Mouse (Mus musculus) embryonic fibroblast, embryonic 13.5 days (primary cell): Measurements from ENCODE around the gene Rin2. TPM values are rescaled to one million over a fixed set of nuclear protein-coding genes. Genes with fewer than 3 reads are reported as not detected.

Experiments
- H3K27ac ChIP-seq: 2 replicates; pipeline ENCODE4 v1.5.1; 2012; ENCODE audit warnings: low read length, control low read depth, inconsistent platforms; ENCODE audit not compliant: insufficient read depth
- H3K4me1 ChIP-seq: 2 replicates; pipeline ENCODE4 v1.6.1; 2011; ENCODE audit warnings: low read length; ENCODE audit not compliant: control insufficient read depth, insufficient read depth
- H3K4me3 ChIP-seq: 2 replicates; pipeline ENCODE4 v1.5.1; 2011; ENCODE audit warnings: mild to moderate bottlenecking, control low read depth, low read length; ENCODE audit not compliant: insufficient read depth
- CTCF ChIP-seq: IDR thresholded peaks from 2 replicates; pipeline ENCODE4 v1.5.1; 2011; ENCODE audit warnings: mild to moderate bottlenecking, control low read depth, low read length, moderate library complexity, borderline replicate concordance; ENCODE audit not compliant: insufficient read depth
- POLR2A ChIP-seq: IDR thresholded peaks from 2 replicates; pipeline ENCODE4 v1.6.1; 2011; ENCODE audit warnings: low read depth, mild to moderate bottlenecking, control low read depth, low read length, moderate library complexity
- polyA plus RNA-seq: library from polyadenylated mRNA; stranded (reverse); fragments of >200 nt; gene quantifications from 2 replicates; pipeline ENCODE4 v1.2.4, GENCODE M21; 2011; ENCODE audit warnings: low read depth; ENCODE audit not compliant: missing spikeins, insufficient read length

The Rin2 gene
- polyA plus RNA-seq, result 19.5 and 30.5 TPM in 2 replicates

DNA sequence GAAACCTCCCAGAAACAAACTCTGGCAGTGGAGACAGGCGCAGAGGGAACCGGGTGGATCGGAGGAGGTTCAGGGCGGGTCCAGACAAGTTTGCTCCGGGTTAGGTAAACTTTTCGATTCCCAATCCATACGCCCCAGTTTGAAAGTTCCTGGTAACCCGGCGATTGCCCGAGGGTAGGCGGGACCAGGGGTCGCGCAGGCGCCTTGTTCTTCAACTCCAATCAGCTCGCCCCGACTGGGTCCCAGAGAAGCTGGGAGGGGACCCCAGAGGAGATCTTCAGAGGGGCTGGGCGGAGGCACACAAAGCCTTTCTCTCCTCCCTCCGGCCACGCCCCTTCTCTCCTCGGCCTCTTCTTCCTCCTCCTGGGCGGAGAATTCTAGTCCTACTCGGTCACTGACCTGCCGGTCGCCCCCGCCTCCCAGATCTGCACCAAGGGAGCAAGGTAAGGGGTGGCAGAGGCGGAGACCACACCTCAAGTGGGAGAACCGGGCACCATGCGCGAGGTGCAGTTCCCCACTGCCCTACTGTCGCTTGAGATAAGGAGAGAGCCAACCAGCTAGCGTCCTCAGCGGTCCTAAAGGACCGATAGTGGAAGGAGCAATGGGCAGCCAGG is at the start of gene Rin2:
TSS of gene Rin2 (plus strand) at position 74 of the 614 bp plus-strand sequence.
- H3K27ac ChIP-seq, result peak within 1 kb of the TSS; percentile 12; the same call in 1 of the 2 replicates
- H3K4me3 ChIP-seq, result peak within 1 kb of the TSS; percentile 76
- TF ChIP-seq POLR2A, result peak; percentile 10; the same call in 1 of the 2 replicates
- no peak for TF ChIP-seq CTCF
- H3K4me1 ChIP-seq, result peaks cover 8% of the 10 kb centered on the region; the same call in 1 of the 2 replicates

DNA sequence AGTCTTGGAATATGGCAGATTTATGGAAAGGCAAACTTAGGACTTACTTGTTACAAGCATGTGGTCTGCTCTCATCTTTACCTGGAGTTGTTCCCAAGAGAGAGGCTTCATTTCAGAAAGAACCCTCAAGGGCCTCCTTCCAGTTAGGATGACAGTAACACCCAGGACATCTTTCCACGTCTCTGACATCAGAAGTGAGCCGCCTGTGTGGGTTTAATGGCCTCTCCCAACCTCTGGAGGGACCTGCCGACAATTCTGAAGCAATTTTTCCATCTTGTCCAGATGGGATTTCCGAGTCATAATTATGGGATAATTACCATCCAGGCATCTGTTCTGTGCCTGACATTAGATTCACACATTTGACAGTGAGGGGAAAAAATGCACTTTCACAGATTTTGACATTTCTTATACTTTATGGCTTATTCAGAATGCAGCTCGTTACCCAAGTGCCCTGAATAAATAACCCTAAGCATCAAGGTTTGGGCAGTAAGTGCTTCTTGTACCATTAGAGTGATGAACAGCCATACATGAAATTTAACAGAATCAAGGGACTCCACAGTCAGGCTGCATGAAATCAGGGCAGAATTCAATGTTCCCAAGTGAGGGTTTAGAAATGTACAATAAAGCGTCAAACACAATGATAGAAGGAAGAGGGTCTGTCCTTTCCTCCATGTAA is 43.8 kb upstream of the Rin2 start:
- no peak for TF ChIP-seq POLR2A
- no peak for TF ChIP-seq CTCF
- Histone ChIP-seq H3K4me1 (no peaks in the 10 kb centered on the region), H3K27ac (no peak overlapping the region), H3K4me3 (no peak overlapping the region)

DNA sequence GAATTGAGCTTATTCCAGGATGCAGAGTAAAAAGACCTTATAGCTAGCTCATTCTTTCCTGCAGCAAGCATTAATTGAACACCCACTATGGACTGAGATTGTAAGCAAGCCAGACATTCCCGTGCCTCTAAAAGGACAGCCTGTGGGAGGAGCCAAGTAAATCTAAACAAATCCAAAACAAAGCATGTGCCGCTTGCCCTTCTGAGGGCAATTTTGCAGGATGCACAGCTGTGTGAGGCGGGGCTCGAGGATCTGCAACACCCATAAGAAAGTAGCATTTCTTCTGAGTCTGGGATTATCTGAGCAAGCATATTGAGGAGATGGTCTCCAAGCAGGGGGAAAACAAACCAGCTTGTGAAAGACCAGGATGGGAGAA is 43.2 kb upstream of the Rin2 start:
- Histone ChIP-seq H3K4me3 (no peak overlapping the region), H3K27ac (no peak overlapping the region), H3K4me1 (no peaks in the 10 kb centered on the region)
- no peak for TF ChIP-seq POLR2A
- TF ChIP-seq CTCF, result no peak

DNA sequence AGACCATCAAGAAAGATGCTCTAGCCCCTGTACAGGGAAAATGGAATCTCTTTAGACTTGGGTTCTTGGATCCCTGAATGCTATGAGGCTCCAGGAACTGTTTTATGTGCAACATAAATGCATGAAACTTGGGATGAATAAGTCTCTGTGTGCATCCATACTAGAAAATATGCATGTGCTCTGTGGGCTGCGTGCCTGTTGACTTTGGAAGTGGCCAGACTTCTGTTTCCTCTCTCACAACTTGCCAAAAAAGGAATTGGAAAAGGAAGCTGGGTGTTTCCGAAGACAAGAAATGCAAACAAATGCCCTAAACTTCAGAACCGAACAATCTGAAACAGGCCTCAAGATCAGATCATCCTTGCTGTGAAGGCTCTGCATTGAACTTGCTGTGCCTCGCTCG is 41.2 kb upstream of the Rin2 start:
- no peaks in the 10 kb centered on the region for H3K4me1 ChIP-seq
- no peak overlapping the region for H3K27ac ChIP-seq
- TF ChIP-seq POLR2A (no peak), CTCF (no peak)

DNA sequence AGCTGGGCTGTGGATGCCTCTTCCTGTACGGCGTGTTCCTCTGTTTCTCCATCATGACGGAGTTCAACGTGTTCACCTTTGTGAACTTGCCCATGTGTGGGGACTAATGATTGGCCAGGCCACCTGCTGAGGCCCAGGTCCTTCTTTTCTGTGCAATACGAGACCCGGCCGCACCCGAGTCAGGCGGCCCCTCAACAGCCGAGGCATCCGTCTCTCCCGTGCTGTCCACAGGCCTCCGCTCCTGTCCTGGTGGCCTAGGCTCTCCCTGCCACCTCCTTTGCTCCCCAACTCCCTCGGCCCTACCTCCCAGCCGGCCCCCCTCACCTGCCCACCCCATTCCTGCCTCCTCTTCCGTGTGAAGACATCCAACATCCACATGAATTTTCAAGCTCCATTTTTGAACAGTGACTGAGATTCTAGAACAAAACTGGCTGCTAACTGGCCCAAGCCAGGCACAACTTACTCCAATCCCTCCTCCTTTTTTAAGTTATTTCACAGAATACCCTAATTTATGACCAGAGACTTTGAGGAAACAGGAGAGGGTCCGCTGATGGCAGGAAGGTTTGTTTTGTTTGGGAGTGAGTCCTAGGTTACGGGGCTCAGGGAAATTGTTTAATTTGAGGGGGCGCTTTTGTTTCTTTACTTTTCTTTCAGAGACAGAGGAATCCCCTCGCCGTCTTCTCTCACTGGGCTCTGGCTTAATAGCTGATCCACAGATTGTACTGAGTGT is 34.6 kb upstream of the Rin2 start:
- TF ChIP-seq POLR2A (no peak), CTCF (no peak)

More for the DNA sequence above, 41.2 kb upstream of the Rin2 start:
- H3K4me3 ChIP-seq, result no peak overlapping the region

DNA sequence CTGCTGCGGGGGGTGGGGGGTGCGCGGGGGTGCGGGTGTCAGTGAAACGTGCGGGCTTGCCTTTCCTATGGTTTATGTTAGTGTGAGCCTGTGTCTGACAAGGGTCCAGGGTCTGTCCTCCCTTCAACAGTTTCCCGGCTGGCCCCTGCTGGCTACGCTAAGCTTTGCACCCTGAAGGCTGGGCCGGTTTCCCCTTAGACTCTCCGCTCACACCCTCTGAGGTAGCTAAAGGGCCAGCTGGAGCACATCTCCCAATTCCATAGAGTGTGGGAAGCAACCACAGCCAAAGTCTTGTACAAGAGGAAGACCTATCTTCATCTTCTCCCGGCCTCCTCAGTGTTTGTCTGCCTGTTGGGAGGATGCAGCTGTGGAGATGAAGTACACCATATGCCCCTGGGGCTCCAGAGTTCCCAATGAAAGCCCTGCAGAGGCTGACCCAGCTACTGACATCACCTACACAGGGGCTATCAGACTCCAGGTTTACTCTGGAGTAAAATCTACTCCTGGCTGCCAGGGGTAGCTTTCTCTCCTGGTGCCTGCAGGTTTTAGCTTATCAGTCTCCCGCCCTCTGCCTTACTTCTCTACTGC is 19.5 kb upstream of the Rin2 start:
- TF ChIP-seq CTCF, result no peak
- TF ChIP-seq POLR2A, result no peak
- no peak overlapping the region for H3K27ac ChIP-seq
- H3K4me1 ChIP-seq, result no peaks in the 10 kb centered on the region; the same call in 1 of the 2 replicates
- no peak overlapping the region for H3K4me3 ChIP-seq

More for the DNA sequence above, 34.6 kb upstream of the Rin2 start:
- no peak overlapping the region for H3K4me3 ChIP-seq
- no peaks in the 10 kb centered on the region for H3K4me1 ChIP-seq
- H3K27ac ChIP-seq, result no peak overlapping the region

DNA sequence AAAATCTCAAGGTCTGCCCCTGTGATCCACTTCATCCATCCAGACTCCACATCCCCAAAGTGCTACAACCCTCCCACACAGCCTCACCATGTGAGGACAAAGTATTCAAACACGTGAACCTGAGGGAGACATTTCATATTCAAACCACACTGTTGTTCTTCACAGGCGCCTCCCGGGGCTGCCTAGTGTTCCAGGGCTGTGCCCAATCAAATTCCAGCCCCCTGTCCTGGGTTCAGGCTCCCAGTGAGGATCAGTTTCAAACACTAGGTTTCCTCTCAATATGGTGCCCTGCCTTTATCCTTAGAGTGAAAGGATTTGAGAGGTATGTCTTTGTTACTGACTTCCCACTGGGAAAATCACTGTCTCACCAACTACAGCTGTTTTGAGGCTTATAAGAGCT is 18.9 kb upstream of the Rin2 start:
- Histone ChIP-seq H3K27ac (peak overlapping the region; percentile 15; the same call in 1 of the 2 replicates), H3K4me1 (no peaks in the 10 kb centered on the region; the same call in 1 of the 2 replicates), H3K4me3 (no peak overlapping the region)
- TF ChIP-seq CTCF, result no peak
- TF ChIP-seq POLR2A, result no peak

DNA sequence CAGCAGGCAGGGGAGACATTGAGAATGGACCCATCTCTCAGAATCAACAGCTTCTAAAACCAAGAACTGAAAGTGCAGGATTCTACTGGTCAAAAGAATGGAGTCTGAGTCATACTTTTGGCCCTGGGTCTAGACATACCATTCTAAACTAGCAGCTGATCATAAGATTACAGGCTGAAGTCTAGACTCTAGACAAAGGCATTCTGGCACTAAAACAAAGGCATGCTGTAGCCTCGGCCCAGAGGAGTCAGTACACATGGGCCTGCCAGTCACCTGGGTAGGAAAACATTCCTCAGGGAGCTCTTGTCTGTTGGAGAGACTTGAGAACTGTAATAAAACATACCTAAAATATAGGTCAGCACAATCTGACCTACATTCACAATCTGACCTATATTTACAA is 18.3 kb upstream of the Rin2 start:
- Histone ChIP-seq H3K4me1 (no peaks in the 10 kb centered on the region; the same call in 1 of the 2 replicates), H3K27ac (0 out of 2 replicates have a peak overlapping the region, but pooled peaks have one; percentile 26), H3K4me3 (no peak overlapping the region)
- no peak for TF ChIP-seq CTCF
- no peak for TF ChIP-seq POLR2A

DNA sequence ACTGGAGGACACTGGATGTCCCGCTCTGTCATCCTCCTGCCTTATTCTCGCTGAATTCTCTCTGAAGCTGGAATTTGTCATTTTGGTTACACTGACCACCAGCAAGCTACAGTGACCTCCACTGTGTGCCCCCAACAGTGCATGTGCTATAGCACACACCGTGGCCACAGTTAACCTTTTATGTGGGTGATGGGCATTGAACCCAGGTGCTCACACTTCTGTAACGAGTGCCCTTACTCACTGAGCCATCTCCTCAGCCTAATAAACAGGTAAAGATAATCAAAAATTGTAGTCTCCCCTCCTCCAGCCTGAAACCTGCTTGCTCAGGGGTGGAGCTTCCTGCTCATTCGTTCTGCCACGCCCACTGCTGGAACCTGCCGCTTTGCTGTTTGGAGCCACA is 13.8 kb upstream of the Rin2 start:
- Histone ChIP-seq H3K27ac (no peak overlapping the region), H3K4me1 (no peaks in the 10 kb centered on the region; the same call in 1 of the 2 replicates), H3K4me3 (no peak overlapping the region)
- TF ChIP-seq CTCF (no peak), POLR2A (no peak)

DNA sequence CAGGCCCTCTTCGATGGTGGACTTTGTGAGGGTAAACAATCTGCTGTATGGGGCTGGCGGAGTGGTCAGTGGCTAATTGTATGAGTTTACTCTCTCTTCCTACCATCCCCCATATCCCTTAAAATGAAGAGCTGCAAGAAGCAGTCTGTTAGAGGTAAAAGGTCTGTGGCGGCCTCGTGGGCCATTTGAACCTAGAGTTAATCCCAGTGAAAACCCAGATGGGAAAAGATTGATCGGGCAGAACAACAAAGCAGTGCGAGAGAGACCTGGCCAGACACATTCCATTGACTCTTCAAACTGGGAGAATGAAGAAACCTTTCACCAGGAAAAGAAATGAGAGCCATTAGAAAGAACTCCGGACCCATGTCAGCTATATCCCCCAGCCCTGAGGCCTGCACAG is 11.1 kb upstream of the Rin2 start:
- no peak overlapping the region for H3K4me3 ChIP-seq
- no peak overlapping the region for H3K27ac ChIP-seq
- TF ChIP-seq POLR2A (no peak), CTCF (no peak)

More for the DNA sequence above, 11.1 kb upstream of the Rin2 start:
- no peaks in the 10 kb centered on the region; the same call in 1 of the 2 replicates for H3K4me1 ChIP-seq
